Mouse (Mus musculus): ENCODE results near the gene Rarg. TPM values are rescaled to one million over a fixed set of nuclear protein-coding genes. Genes with fewer than 3 reads are reported as not detected.

The Rarg gene
- polyA plus RNA-seq, 1 experiment = 91.2 TPM

DNA sequence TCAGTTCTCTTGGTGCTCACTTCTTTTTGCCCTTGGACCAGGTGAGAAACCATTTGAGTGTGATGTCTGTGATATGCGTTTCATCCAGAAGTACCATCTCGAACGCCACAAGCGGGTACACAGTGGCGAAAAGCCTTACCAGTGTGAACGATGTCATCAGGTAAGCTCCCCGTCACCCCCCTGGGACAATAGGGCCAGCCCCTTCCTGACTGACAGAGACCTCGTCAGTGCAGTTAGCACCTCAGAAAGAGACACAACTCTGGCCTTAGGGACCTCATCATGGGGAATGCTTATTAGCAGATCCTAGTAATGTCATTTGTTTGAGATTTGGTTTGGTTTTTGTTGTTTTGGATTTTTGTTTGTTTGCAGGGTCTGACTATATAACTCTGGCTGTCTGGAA, 48.2 kb downstream of the Rarg start:
- Histone ChIP-seq H3K4me3 (ENCODE audit: insufficient read depth, low read length) (no peak overlapping the region), H3K27ac (ENCODE audit: insufficient read depth, low read length) (no peak overlapping the region), H3K4me1 (ENCODE audit: control insufficient read depth, insufficient read depth, low read length) (peaks cover 2% of the 10 kb centered on the region; the same call in 1 of the 2 replicates)
- TF ChIP-seq POLR2A (IDR thresholded peaks at IDR 0.05; ENCODE audit: low read depth, low read length) (no peak), CTCF (IDR thresholded peaks at IDR 0.05; ENCODE audit: borderline replicate concordance, insufficient read depth, low read length) (no peak)

GRCm38 (mm10) chr15:102208092-102208561, 49.2 kb downstream of the Rarg start:
- peaks cover 2% of the 10 kb centered on the region; the same call in 1 of the 2 replicates for H3K4me1 ChIP-seq (ENCODE audit: control insufficient read depth, insufficient read depth, low read length)
- no peak for TF ChIP-seq CTCF (IDR thresholded peaks at IDR 0.05; ENCODE audit: borderline replicate concordance, insufficient read depth, low read length)
- TF ChIP-seq POLR2A (IDR thresholded peaks at IDR 0.05; ENCODE audit: low read depth, low read length) = no peak
- no peak overlapping the region for H3K27ac ChIP-seq (ENCODE audit: insufficient read depth, low read length)
- no peak overlapping the region for H3K4me3 ChIP-seq (ENCODE audit: insufficient read depth, low read length)

- no peak overlapping the region for H3K27ac ChIP-seq (ENCODE audit: insufficient read depth, low read length)
- no peak overlapping the region for H3K4me3 ChIP-seq (ENCODE audit: insufficient read depth, low read length)
- TF ChIP-seq CTCF (IDR thresholded peaks at IDR 0.05; ENCODE audit: borderline replicate concordance, insufficient read depth, low read length) = no peak
- no peak for TF ChIP-seq POLR2A (IDR thresholded peaks at IDR 0.05; ENCODE audit: low read depth, low read length)
- peaks cover 4% of the 10 kb centered on the region for H3K4me1 ChIP-seq (ENCODE audit: control insufficient read depth, insufficient read depth, low read length)
Measured at GRCm38 (mm10) chr15:102207351-102207750, 50.0 kb downstream of the Rarg start.

- peaks cover 7% of the 10 kb centered on the region for H3K4me1 ChIP-seq (ENCODE audit: control insufficient read depth, insufficient read depth, low read length)
- TF ChIP-seq POLR2A (IDR thresholded peaks at IDR 0.05; ENCODE audit: low read depth, low read length) (no peak), CTCF (IDR thresholded peaks at IDR 0.05; ENCODE audit: borderline replicate concordance, insufficient read depth, low read length) (no peak)
- no peak overlapping the region for H3K27ac ChIP-seq (ENCODE audit: insufficient read depth, low read length)
- peak overlapping the region; percentile 15; the same call in 1 of the 2 replicates for H3K4me3 ChIP-seq (ENCODE audit: insufficient read depth, low read length)
Measured at GRCm38 (mm10) chr15:102205779-102206178, 51.5 kb downstream of the Rarg start.

- TF ChIP-seq POLR2A (IDR thresholded peaks at IDR 0.05; ENCODE audit: low read depth, low read length) (no peak), CTCF (IDR thresholded peaks at IDR 0.05; ENCODE audit: borderline replicate concordance, insufficient read depth, low read length) (no peak)
- peak within 1 kb of the TSS; percentile 92 for H3K27ac ChIP-seq (ENCODE audit: insufficient read depth, low read length)
Measured at GRCm38 (mm10) chr15:102204674-102205505, 52.4 kb downstream of the Rarg start, which contains the start of gene Csad. TSS of gene Csad (minus strand) at chr15:102204724.

DNA sequence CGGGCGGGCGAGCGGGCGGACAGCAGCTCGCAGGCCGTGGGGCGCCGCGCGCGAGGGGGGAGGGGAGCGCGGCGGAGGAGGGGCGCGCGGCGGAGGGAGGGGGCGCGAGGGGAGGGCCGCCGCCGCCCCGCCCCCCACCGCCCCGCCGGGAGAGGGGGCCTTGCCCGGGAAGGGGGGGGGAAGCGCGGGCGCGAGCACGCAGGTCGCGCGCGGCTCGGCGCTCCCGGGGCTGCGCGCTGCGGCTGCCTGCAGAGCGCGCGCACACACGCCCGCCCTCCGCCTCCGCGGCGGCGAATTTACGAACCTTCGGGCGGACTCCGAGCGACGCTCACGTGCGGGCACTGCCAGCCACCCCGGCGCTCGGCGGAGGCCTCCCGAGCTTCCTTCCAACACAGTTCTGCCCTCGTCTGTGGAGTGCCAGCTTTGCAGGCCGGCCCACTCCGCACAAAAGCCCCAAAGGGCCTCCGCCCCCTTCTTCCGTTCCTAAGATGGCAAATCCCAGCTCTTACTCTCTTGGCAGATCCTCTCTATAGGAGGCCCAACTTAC, 53.4 kb downstream of the Rarg start:
- H3K4me1 ChIP-seq (ENCODE audit: control insufficient read depth, insufficient read depth, low read length) = peaks cover 7% of the 10 kb centered on the region
- peak; percentile 66 for TF ChIP-seq POLR2A (IDR thresholded peaks at IDR 0.05; ENCODE audit: low read depth, low read length)
- no peak for TF ChIP-seq CTCF (IDR thresholded peaks at IDR 0.05; ENCODE audit: borderline replicate concordance, insufficient read depth, low read length)
- peak overlapping the region; percentile 98 for H3K4me3 ChIP-seq (ENCODE audit: insufficient read depth, low read length)
- H3K27ac ChIP-seq (ENCODE audit: insufficient read depth, low read length) = peak overlapping the region; percentile 92

More at GRCm38 (mm10) chr15:102204674-102205505, 52.4 kb downstream of the Rarg start, which contains the start of gene Csad:
- peaks cover 7% of the 10 kb centered on the region for H3K4me1 ChIP-seq (ENCODE audit: control insufficient read depth, insufficient read depth, low read length)
- H3K4me3 ChIP-seq (ENCODE audit: insufficient read depth, low read length) = peak within 1 kb of the TSS; percentile 98

- peak within 1 kb of the TSS; percentile 98 for H3K4me3 ChIP-seq (ENCODE audit: insufficient read depth, low read length)
- TF ChIP-seq CTCF (IDR thresholded peaks at IDR 0.05; ENCODE audit: borderline replicate concordance, insufficient read depth, low read length) (no peak), POLR2A (IDR thresholded peaks at IDR 0.05; ENCODE audit: low read depth, low read length) (peak; percentile 39)
- H3K27ac ChIP-seq (ENCODE audit: insufficient read depth, low read length) = peak within 1 kb of the TSS; percentile 92
- peaks cover 7% of the 10 kb centered on the region for H3K4me1 ChIP-seq (ENCODE audit: control insufficient read depth, insufficient read depth, low read length)
Measured at GRCm38 (mm10) chr15:102202971-102203834, 54.1 kb downstream of the Rarg start, which contains the start of gene Zfp740. TSS of gene Zfp740 (plus strand) at chr15:102203249.

- no peak overlapping the region for H3K4me3 ChIP-seq (ENCODE audit: insufficient read depth, low read length)
Measured at GRCm38 (mm10) chr15:102198841-102199240, 58.5 kb downstream of the Rarg start.

GRCm38 (mm10) chr15:102195373-102195772, 61.9 kb downstream of the Rarg start:
- no peak for TF ChIP-seq POLR2A (IDR thresholded peaks at IDR 0.05; ENCODE audit: low read depth, low read length)
- no peak overlapping the region for H3K4me3 ChIP-seq (ENCODE audit: insufficient read depth, low read length)
- peaks cover 5% of the 10 kb centered on the region; the same call in 1 of the 2 replicates for H3K4me1 ChIP-seq (ENCODE audit: control insufficient read depth, insufficient read depth, low read length)
- H3K27ac ChIP-seq (ENCODE audit: insufficient read depth, low read length) = no peak overlapping the region

More at GRCm38 (mm10) chr15:102198841-102199240, 58.5 kb downstream of the Rarg start:
- TF ChIP-seq CTCF (IDR thresholded peaks at IDR 0.05; ENCODE audit: borderline replicate concordance, insufficient read depth, low read length) (no peak), POLR2A (IDR thresholded peaks at IDR 0.05; ENCODE audit: low read depth, low read length) (no peak)
- Histone ChIP-seq H3K4me1 (ENCODE audit: control insufficient read depth, insufficient read depth, low read length) (peaks cover 9% of the 10 kb centered on the region; the same call in 1 of the 2 replicates), H3K27ac (ENCODE audit: insufficient read depth, low read length) (no peak overlapping the region)

All from embryonic fibroblast, embryonic 13.5 days (primary cell).